ENCODE assay signal across 9 mouse cellular contexts in the genomic region with DNA sequence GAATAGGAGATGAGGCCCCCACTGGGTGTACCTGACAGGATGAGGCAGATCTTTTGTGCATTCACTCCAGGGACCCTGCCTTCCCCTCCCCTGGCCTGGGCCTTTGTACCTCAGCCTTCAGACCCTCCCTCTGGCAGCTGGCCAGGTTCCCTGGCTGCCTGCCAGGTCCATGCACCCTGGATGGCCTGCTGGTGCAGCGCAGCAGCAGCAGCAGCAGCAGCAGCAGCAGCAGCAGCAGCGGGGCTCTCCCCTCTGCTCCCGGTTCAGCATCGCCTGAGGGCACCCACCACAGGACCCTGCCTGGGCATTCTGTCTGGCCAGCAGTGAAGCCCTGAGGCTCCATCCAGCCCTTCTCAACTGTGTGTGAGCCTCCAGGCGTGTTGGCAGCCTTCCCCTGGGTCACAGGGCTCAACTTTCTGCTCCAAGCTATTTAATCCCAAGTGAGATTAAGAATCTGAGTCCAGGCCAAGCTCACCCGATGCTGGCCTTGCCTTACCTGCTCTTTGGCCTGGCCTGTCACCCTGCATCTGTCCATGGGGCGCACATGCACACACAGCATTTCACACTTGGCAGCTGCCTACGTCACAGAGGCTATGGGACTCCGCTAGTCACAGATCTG. TPM values are rescaled to one million over a fixed set of nuclear protein-coding genes. Genes with fewer than 3 reads are reported as not detected.
DNase-seq lines count a peak whose midpoint lies in the region; ATAC-seq and TF ChIP-seq lines count a peak whose summit lies in the region.
"Had no signal": no experiment of that assay in that cellular context is flagged by ENCODE, and none has a peak within 500 bp of the region (broad histone marks: within the 10 kb centered on the region; RNA-seq: fewer than 3 reads in every experiment).

No protein-coding gene starts in this region.

- no peaks in the 10 kb centered on the region for H3K4me1 ChIP-seq in lung, adult 2 months (ENCODE audit: control insufficient read depth, insufficient read depth, low read length)
- peaks cover 12% of the 10 kb centered on the region for H3K4me1 ChIP-seq in forebrain, embryonic 14.5 days (ENCODE audit: control insufficient read depth, insufficient read depth, low read length)
- H3K4me1 ChIP-seq in intestine, postnatal 0 days (replicated peaks; ENCODE audit: control insufficient read depth, insufficient read depth, low read length) = no peaks in the 10 kb centered on the region
- H3K4me1 ChIP-seq: megakaryocyte, embryonic 14.5 days had no signal

- WGBS in lung, adult 2 months = 20% methylated on average over 9 of the region's 9 CpGs
- WGBS in forebrain, embryonic 14.5 days = 17% methylated on average over 9 of the region's 9 CpGs
- 27% methylated on average over 9 of the region's 9 CpGs for WGBS in intestine, postnatal 0 days

- ATAC-seq in forebrain, embryonic 14.5 days = peak; percentile 80
- ATAC-seq in intestine, postnatal 0 days = 0 out of 2 replicates have a peak, but pooled peaks have one; percentile 18

- H3K4me3 ChIP-seq in lung, adult 2 months (replicated peaks; ENCODE audit: extremely low read depth, low read depth, low read length) = no peak overlapping the region
- H3K4me3 ChIP-seq in forebrain, embryonic 14.5 days (ENCODE audit: low read depth, low read length) = no peak overlapping the region
- H3K4me3 ChIP-seq in intestine, postnatal 0 days (ENCODE audit: low read depth, low read length) = no peak overlapping the region
- H3K4me3 ChIP-seq: megakaryocyte, embryonic 14.5 days had no signal

- DNase-seq in lung, postnatal 4 days = peak; percentile 31 to 55
- no peak for DNase-seq in lung, adult 2 months
- peak; percentile 86 for DNase-seq in forebrain, embryonic 14.5 days (ENCODE audit: low spot score)
- peak; percentile 60 for DNase-seq in mesoderm, embryonic 11.5 days (ENCODE audit: low read depth, low spot score)
- no peak for DNase-seq in c-Kit-positive CD71-positive TER-119-positive erythroid progenitor cells, embryonic 14.5 days (ENCODE audit: low spot score)
- DNase-seq in spleen, postnatal 10 days (ENCODE audit: low spot score in 2 of 2) = no peak
- DNase-seq in layer of hippocampus, adult 11-12 months (ENCODE audit: low spot score) = no peak

- no peak overlapping the region for H3K4me2 ChIP-seq in forebrain, embryonic 14.5 days (ENCODE audit: low read length)
- no peak overlapping the region for H3K4me2 ChIP-seq in intestine, postnatal 0 days (replicated peaks; ENCODE audit: low read depth)

- H3K9me3 ChIP-seq in forebrain, embryonic 14.5 days (replicated peaks; ENCODE audit: control insufficient read depth, low read length) = no peaks in the 10 kb centered on the region
- no peaks in the 10 kb centered on the region for H3K9me3 ChIP-seq in intestine, postnatal 0 days (ENCODE audit: control insufficient read depth)
- H3K9me3 ChIP-seq: megakaryocyte, embryonic 14.5 days had no signal

- no peaks in the 10 kb centered on the region for H3K36me3 ChIP-seq in forebrain, embryonic 14.5 days (ENCODE audit: control insufficient read depth, insufficient read depth, low read length)
- H3K36me3 ChIP-seq in intestine, postnatal 0 days (ENCODE audit: control insufficient read depth, insufficient read depth) = no peaks in the 10 kb centered on the region

- no peak overlapping the region for H3K9ac ChIP-seq in forebrain, embryonic 14.5 days (ENCODE audit: low read length)
- H3K9ac ChIP-seq in intestine, postnatal 0 days (ENCODE audit: low read depth, low read length) = no peak overlapping the region

- H3K27me3 ChIP-seq in forebrain, embryonic 14.5 days (replicated peaks; ENCODE audit: control insufficient read depth, insufficient read depth, low read length) = peaks cover 13% of the 10 kb centered on the region; the same call in 1 of the 2 replicates
- H3K27me3 ChIP-seq in intestine, postnatal 0 days (replicated peaks; ENCODE audit: control insufficient read depth, insufficient read depth, low read length) = peaks cover 28% of the 10 kb centered on the region; the same call in 1 of the 2 replicates

- H3K27ac ChIP-seq in forebrain, embryonic 14.5 days (ENCODE audit: low read depth, low read length) = peak overlapping the region; percentile 48
- H3K27ac ChIP-seq in intestine, postnatal 0 days (ENCODE audit: low read depth, low read length) = no peak overlapping the region

- no peak for TF ChIP-seq POLR2A in lung, adult 2 months (IDR thresholded peaks at IDR 0.05; ENCODE audit: borderline replicate concordance, extremely low read depth, low read depth, low read length)

- TF ChIP-seq CTCF in lung, adult 2 months (IDR thresholded peaks at IDR 0.05; ENCODE audit: insufficient read depth, low read length) = no peak
- TF ChIP-seq CTCF in intestine, postnatal 0 days (IDR thresholded peaks at IDR 0.05; ENCODE audit: low read depth) = no peak

RNA-seq across cellular contexts. Expression of a gene that starts 50.5 kb away (rescaled TPM):
- polyA plus RNA-seq in lung, adult 2 months (2012; rRNA removed) = 2.0 and 3.0 TPM in 2 replicates
- 4.8 and 4.9 TPM in 2 replicates for polyA plus RNA-seq in forebrain, embryonic 14.5 days (2014; fragmentation: Nextera tagmentation; extraction: Ambion mirVana)
- 0.25 and 0.41 TPM in 2 replicates for polyA plus RNA-seq in intestine, postnatal 0 days (2015; fragmentation: Nextera tagmentation; extraction: Ambion mirVana)

Comparison
In these comparisons a context has a peak if more than half of its experiments do, and no peak if none do; other contexts are left out.
1. DNase-seq: peak in lung, postnatal 4 days (2 of 2), forebrain, embryonic 14.5 days (single experiment) and mesoderm, embryonic 11.5 days (single experiment); none in lung, adult 2 months (single experiment), c-Kit-positive CD71-positive TER-119-positive erythroid progenitor cells, embryonic 14.5 days (single experiment), spleen, postnatal 10 days (0 of 2) and layer of hippocampus, adult 11-12 months (single experiment).